Mouse (Mus musculus): ENCODE data around the gene Loxl1.
A peak's percentile ranks its signal among the peaks of the same experiment; 100 is the strongest.

The Loxl1 gene

GRCm38 (mm10) chr9:58312944-58313359 lies at the start of gene Loxl1:
Gene Loxl1, minus strand, starts transcription at chr9:58313186.
- peak; percentile 60 for DNase-seq

DNA sequence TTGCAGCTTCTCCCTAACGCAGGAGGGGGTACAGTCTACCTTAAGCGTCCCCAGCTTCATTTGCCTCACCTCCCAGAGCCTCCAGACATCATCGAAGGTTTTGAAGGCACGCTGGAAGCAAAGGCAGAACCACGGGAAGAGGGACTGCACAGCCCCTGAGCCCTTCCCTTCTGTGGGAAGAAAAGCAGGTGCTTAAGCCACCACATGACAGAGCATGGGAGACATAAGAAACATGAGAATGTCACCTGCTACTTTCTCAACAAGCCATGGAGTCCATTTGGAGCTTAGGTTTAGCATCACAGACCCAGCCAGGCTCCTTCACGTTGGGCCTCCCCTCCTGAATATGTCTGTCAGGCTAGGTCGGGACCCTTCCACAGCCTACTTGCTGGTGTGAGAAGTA lies 49.0 kb upstream of the Loxl1 start:
- no peak for DNase-seq

GRCm38 (mm10) chr9:58361373-58361772 lies 48.4 kb upstream of the Loxl1 start:
- DNase-seq, result no peak

DNA sequence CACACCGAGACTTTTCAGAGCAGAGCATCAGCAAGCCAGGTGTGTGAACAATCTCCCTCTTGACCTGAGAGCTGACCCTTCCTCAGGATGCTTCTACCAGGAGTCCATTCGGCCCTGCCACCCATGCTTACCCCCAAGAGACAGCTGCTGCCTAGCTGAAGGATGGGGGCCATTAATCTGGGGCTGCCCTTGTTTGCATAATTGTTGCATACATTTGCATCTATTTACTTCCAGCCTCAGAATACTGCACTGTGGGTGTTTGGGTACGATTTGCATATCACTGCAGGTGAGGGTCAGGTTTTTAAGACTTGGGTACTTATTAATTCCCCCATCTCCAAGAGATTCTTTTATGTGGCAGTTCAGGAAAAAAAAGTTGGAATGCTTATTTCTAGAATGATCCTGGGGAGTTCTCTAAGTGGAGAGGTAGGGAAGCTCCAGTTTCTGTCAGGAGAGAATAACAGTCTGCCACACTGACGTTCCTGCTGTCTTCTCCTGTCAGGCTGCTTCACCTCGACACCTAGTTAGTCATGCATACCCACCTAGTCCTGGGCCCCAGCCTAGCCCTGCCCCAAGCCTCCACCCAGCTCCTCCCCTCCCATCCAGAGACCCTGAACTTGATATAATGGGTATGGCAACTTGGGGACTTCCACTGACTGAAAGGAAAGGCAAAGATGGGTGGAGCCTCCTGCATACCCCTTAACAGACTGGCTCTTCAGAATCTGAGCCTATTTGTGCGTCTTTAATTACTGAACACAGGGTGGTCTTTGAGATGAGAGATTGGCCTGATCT lies 42.5 kb upstream of the Loxl1 start:
- no peak for DNase-seq

DNA sequence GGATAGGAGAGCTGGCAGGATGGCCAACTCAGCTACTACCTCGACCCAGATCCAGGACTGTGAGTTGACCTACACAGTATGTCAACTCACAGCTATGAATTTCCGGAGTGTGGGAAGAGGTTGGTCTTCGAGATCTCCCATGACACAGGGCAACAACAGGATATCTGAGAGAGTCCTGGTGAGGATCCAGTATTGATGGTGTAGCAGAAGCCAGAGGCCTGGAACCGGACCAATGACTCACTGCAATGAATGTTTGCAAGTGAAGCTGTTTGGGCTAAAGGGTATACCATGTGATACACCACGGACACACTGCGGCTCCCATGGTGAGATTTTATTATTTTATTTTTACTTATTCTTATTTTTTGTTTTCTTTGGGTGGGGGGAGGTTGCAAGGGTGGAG lies 41.7 kb upstream of the Loxl1 start:
- DNase-seq, result no peak

DNA sequence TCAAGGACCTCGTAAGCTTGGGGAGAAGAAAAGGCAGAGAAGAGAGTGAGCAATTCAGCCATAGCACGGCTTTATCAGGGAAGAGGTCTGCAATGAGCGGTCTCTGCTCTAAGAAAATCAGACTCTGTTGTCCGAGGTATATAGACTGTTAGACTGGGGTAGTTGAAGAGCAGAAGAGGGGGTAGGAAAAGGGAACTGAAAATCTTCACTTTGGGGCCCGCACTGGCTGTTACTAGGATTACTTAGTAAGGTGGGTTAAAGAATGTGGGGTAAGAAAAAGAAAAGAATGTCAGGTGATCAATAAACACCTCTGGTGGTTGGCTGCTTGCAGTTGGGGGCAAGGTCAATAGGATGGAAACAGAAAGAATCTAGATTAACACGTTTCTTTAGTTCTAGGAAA lies 40.2 kb upstream of the Loxl1 start:
- no peak for DNase-seq

DNA sequence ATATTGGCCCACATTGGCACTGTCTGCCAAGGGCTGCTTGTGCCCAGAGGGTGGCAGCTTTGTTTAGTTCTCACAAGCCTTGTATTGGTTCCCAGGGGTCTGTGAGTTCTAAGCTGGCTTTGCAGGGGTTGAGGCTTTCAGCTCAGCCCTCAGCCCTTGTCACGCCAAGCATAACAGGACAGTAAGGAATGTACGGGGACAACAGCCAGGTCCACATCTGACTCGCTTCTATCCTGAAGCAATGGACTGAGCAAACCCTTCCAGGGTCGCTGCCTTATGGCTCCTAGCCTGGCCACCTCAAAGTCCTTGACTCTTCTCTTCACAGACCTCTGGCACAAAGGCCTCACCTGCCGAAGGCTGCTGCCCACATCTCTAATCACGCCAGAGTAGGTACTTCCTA lies 34.8 kb upstream of the Loxl1 start:
- DNase-seq, result no peak

- no peak for DNase-seq
Measured at GRCm38 (mm10) chr9:58346498-58346897, 33.5 kb upstream of the Loxl1 start.

DNA sequence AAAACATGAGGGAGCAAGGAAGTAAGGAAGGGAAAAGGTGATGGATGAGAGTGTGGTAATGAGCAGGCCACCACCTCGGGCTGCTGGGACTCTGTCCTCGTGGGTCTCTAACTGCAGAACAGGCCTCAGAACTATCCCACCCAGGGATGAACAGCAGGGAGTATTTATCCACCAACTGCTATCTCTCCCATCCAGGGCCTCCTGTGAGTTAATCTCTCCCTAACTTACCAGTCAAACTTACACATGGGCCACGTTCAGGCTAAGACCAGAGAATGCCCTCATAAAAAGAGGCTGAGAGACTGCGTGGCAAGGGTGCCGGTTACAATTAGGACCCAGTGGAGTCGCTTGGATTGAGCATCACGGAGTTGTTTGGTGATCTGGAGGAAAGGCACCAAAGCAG lies 33.0 kb upstream of the Loxl1 start:
- no peak for DNase-seq

- no peak for DNase-seq
Measured at GRCm38 (mm10) chr9:58341795-58342194, 28.8 kb upstream of the Loxl1 start.

DNA sequence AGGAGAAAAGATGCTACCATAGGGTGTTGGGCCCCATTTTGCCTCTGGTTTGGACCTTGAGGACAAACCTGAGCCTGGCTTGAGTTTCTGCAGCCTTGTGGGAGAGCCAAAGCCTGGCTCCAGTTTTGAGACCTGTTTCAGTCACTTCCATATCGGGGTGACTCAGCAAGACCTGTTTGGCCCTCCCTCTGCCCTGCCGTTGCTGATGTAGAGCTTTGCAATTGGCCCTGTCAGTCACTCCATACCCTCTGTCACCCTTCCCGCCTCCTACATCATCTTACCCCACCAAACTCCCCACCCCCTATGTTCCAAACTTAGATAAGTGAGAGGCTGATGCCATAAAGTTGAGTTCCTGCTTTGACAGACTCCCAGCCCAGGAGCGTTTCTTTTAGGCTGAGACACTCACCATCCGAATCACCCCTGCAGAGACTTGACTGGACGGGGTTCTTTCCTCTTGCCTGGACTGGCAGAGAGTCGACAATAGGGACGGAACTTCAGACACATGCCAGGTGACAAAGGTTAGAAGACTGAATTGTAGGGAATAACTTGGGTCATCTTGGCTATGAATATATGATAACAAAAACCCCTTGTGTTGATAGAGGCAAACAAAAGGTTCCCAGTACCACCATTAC lies 23.8 kb upstream of the Loxl1 start:
- DNase-seq, result no peak

DNA sequence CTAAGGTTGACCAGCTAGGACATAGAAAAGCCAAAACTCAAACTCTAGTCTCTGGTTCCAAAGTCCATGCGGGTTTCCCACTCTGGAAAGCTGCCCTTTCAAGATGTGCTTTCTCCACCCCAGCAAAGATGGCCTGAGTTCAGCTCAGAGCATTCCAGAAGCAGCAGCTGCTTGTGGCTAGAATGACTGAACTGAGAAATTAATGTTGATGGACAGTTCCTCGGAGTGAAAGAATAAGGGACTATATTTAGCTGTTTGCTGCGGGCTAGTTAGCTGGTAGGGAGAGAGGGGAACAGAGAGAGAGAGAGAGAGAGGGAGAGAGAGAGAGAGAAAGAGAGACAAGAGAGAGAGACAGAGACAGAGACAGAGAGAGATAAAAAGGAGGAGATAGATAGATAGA lies 18.3 kb upstream of the Loxl1 start:
- no peak for DNase-seq

- no peak for DNase-seq
Measured at GRCm38 (mm10) chr9:58330293-58330692, 17.3 kb upstream of the Loxl1 start.

DNA sequence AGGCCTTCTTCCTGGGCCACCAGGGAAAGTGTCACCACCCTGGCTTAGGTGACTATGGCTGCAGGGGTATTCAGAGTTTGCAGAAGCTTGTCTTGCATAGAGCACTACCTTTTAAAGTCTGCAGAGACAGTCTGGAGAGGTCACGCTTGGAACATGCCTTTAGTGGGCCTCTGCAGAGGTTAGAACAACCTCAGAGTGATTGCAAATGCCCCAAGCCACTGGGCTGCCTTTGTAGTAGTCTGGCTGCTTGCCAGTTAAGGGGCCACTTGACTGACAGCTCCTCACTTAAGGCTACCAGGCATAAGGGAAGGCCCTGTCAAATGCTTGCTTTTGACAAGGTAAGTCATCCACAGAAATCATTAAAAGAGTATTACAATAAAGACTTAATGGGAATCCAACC lies 14.4 kb upstream of the Loxl1 start:
- no peak for DNase-seq

DNA sequence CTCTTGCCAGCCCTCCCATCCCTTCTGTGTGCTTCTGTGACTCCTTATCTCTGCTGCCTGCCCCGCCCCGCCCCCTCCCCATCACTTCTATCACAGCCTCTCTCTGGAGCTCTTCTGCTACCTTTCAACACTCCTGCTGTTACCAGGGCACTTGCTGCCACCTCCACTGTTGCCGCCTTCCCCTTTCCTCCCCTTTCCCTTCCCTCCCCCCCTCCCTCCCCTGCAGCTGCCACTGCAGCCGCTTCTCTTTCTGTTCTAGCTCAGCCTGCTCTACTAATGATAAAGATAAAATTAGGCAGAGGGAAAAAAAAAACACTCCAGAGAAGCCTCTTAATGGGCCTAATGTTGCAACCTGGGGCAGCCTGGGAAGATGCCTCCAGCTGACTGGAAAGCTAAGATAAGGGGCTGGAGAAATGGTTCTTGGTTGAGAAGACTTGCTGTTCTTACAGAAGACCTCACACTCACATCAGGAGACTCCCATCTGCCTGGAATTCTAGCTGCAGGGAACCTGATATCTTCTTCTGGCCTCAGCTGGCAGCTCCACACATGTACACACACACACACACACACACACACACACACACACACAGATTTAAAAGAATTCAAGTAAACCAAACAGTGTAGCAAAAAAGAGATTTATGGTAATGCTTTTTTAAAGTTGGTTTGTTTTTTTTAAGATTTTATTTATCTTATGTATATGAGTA lies 13.6 kb upstream of the Loxl1 start:
- DNase-seq, result no peak

DNA sequence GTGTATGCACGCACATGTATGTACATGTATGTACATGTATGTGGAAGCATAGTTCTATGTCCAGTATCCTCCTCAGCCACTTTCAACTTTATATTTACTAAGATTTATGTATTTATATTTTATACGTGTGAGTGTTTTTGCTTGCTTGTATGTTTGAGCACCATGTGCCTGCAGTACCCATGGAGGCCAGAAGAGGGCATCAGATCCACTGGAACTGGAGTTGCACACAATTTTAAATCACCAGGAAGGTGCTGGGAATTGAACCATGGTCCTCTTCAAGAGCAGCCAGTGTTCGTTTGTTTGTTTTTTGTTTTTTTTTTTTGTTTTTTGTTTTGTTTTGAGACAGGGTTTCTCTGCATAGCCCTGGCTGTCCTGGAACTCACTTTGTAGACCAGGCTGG lies 8.7 kb upstream of the Loxl1 start:
- DNase-seq, result no peak

GRCm38 (mm10) chr9:58318317-58318716 lies 5.3 kb upstream of the Loxl1 start:
- no peak for DNase-seq

- DNase-seq, result no peak
Measured at GRCm38 (mm10) chr9:58317381-58317780, 4.4 kb upstream of the Loxl1 start.

DNA sequence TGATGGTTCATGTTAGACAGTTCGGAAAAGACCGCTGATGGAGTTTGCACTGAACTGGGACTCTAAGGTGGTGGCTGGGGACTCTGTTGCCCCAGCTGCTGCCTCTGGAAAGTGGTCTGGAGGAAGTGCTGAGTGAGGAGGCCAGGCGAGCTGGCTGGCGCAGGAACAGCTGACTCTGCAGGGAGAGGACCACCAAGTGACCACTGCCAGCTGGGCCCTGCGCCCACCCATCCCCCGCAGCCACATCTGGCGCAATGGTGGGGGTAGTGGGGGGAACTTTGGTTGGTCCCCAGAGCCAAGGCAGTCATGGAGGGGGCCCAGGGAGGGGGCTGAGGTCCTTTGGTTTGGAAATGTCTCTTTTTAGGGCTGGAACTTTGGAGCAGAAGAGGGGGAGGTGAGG lies 3.8 kb upstream of the Loxl1 start:
- no peak for DNase-seq

- no peak for DNase-seq
Measured at GRCm38 (mm10) chr9:58315850-58316249, 2.9 kb upstream of the Loxl1 start.

DNA sequence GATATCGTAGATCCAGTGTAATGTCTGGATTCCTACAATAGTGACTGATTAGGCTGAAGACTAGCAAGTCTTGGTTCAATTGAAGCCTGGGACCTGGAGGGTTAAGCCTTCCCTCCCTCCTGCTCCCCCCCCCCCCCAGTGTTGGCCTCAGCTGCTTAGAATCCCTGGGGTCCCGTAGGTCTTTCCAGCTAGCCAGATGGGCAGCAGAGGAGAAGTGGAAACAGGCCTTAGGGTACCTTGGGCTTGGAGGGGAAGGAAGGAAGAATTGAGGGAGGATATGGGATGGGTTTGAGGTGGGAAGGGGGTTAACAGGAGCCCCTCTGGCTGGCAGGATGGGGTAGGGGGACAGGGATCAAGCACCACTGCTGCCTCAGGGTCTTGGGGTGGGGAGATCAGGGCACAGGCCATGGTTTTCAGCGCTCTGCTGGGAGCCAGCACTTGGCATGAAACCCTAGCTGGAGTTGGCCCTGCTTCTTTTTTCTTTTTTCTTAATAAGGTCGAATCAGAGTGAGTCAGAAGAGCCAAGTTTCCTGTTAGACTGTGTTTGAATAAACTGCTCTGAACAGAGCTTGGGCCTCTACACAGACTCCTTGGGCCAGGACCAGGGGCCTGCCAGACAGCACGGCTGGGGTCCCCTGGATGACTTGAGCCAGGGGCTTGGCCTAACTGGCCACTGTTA lies 1.8 kb upstream of the Loxl1 start:
- no peak for DNase-seq

DNA sequence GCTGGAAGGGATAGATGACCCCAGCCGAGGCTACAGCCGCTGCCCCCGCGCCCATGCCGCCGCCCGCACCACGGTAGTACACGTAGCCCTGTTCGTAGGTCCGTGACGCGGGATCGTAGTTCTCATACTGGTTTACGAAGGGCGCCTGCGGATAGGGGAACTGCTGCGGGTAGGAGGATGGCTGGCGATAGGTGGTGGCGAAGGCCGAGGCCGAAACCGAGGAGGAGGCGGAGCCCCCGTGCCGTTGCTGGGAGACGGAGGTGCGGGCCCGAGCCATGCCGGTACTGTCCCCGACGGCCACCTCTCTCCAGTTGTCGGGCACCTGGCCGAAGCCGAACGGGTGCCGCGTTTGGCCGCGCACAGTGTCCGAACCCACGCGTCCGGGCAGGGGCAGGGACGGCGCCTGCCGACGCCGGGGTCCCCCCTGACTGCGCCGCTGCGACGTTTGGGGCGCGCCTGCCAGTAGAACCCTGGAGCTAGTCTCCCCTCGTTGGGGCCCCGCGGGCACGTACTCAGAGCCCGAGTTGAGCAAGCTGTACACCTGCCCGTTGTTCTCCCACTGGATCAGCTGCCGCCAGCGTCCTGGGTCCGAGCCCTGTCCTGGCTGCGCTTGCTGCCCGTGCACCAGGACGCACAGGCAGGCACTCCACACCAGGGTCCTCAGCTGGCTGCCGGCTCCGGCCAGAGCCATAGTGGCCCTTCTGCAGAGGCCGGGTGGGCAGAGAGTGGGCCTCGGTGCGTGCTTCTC lies 616 bp downstream of the Loxl1 start:
- peak; percentile 53 for DNase-seq

Measured in kidney, adult 18-20 months (tissue).